Mouse (Mus musculus) adrenal gland (tissue): Measurements from ENCODE around the gene Hsf4.

Experiments
- intact Hi-C: fragments of 180-260 bp; cut with DNase I; formaldehyde crosslinking; loops from one replicate; pipeline ENCODE4 v1.15.1; 2025

Gene Hsf4

GRCm38 (mm10) chr8:105258911-105259720 is 10.5 kb upstream of the Hsf4 start:
- intact Hi-C loops, result loop anchor here (5.0 kb wide), 1 partner anchor 137 kb away; no protein-coding TSS in a partner anchor

- intact Hi-C loops, result loop anchor here (5.0 kb wide), 2 partner anchors 33 to 138 kb away; partner anchors contain the start of gene D230025D16Rik
Measured at GRCm38 (mm10) chr8:105259721-105260320, 9.8 kb upstream of the Hsf4 start.

- intact Hi-C loops, result loop anchor here (5.0 kb wide), 1 partner anchor 33 kb away; the partner anchor contains the start of gene D230025D16Rik
Measured at GRCm38 (mm10) chr8:105260371-105261099, 9.1 kb upstream of the Hsf4 start.

GRCm38 (mm10) chr8:105261326-105261980 is 8.1 kb upstream of the Hsf4 start:
- intact Hi-C loops, result loop anchor here (5.0 kb wide), 1 partner anchor 34 kb away; the partner anchor contains the start of gene D230025D16Rik

- intact Hi-C loops, result loop anchor here (5.0 kb wide), 1 partner anchor 36 kb away; the partner anchor contains the start of gene D230025D16Rik
Measured at GRCm38 (mm10) chr8:105263244-105263912, 6.2 kb upstream of the Hsf4 start.

GRCm38 (mm10) chr8:105264024-105264982 is 5.3 kb upstream of the Hsf4 start, which contains the start of the genes Tradd and Fbxl8:
TSS of gene Tradd (minus strand) at chr8:105264609.
TSS of gene Fbxl8 (plus strand) at chr8:105264648.
- intact Hi-C loops, result loop anchor here (5.0 kb wide), 1 partner anchor 37 kb away; the partner anchor contains the start of gene D230025D16Rik

- intact Hi-C loops, result no loop called here
Measured at GRCm38 (mm10) chr8:105265128-105265527, 4.5 kb upstream of the Hsf4 start.

GRCm38 (mm10) chr8:105266775-105267174 is 2.8 kb upstream of the Hsf4 start:
- intact Hi-C loops, result no loop called here

GRCm38 (mm10) chr8:105268342-105269074 is 1.1 kb upstream of the Hsf4 start:
- intact Hi-C loops, result no loop called here

- intact Hi-C loops, result no loop called here
Measured at GRCm38 (mm10) chr8:105269075-105269458, 534 bp upstream of the Hsf4 start.

- intact Hi-C loops, result no loop called here
Measured at GRCm38 (mm10) chr8:105270101-105270915, 707 bp downstream of the Hsf4 start.

GRCm38 (mm10) chr8:105270916-105271186 is 1.2 kb downstream of the Hsf4 start:
- intact Hi-C loops, result no loop called here

GRCm38 (mm10) chr8:105275387-105275786 is 5.8 kb downstream of the Hsf4 start:
- intact Hi-C loops, result no loop called here

GRCm38 (mm10) chr8:105275840-105276239 is 6.2 kb downstream of the Hsf4 start, which contains the start of gene Nol3:
TSS of gene Nol3 (plus strand) at chr8:105276140.
- intact Hi-C loops, result no loop called here

GRCm38 (mm10) chr8:105276292-105277120 is 6.9 kb downstream of the Hsf4 start:
- intact Hi-C loops, result no loop called here

- intact Hi-C loops, result no loop called here
Measured at GRCm38 (mm10) chr8:105278911-105279334, 9.3 kb downstream of the Hsf4 start.

GRCm38 (mm10) chr8:105280567-105280966 is 11.0 kb downstream of the Hsf4 start:
- intact Hi-C loops, result no loop called here
